Mouse (Mus musculus) intestine, embryonic 15.5 days (tissue): ENCODE measurements at regions not wholly inside any gene's neighbourhood (a gene's known extent, or its start where the extent isn't known, plus 50 kb on each side); places are given as distances from the start of the nearest gene placed in this dataset.

Source experiments
- ATAC-seq: fragments of 200-750 bp; cut with Nextera tagmentation; 2 replicates; pipeline ENCODE4 v1.8.0; 2017; ENCODE audit warnings: moderate TSS enrichment, moderate library complexity
- H3K27ac ChIP-seq: fragments of 300-500 bp; sonication (generic); 2 replicates; pipeline ENCODE4 v1.5.1; 2015; ENCODE audit warnings: mild to moderate bottlenecking, inconsistent platforms
- H3K27me3 ChIP-seq: fragments of 300-500 bp; sonication (generic); replicated peaks from 2 replicates; pipeline ENCODE4 v1.6.1; 2015; ENCODE audit warnings: inconsistent platforms
- H3K36me3 ChIP-seq: fragments of 300-500 bp; sonication (generic); 2 replicates; pipeline ENCODE4 v1.6.1; 2015; ENCODE audit warnings: inconsistent platforms
- H3K4me1 ChIP-seq: fragments of 300-500 bp; sonication (generic); replicated peaks from 2 replicates; pipeline ENCODE4 v1.6.1; 2015; ENCODE audit warnings: inconsistent platforms
- H3K4me2 ChIP-seq: fragments of 300-500 bp; sonication (generic); replicated peaks from 2 replicates; pipeline ENCODE4 v1.6.1; 2015; ENCODE audit warnings: mild to moderate bottlenecking, inconsistent platforms
- H3K4me3 ChIP-seq: fragments of 300-500 bp; sonication (generic); replicated peaks from 2 replicates; pipeline ENCODE4 v1.5.1; 2015; ENCODE audit warnings: inconsistent platforms
- H3K9ac ChIP-seq: fragments of 300-500 bp; sonication (generic); 2 replicates; pipeline ENCODE4 v1.6.1; 2015; ENCODE audit warnings: inconsistent platforms
- H3K9me3 ChIP-seq: fragments of 300-500 bp; sonication (generic); 2 replicates; pipeline ENCODE4 v1.6.1; 2016; ENCODE audit warnings: inconsistent platforms
- WGBS: fragments of 180-500 bp; shearing (Covaris S2); methylation state at CpG from one replicate; pipeline ENCODE4 v1.1.7; 2015; 5-methylcytosine and 5-hydroxymethylcytosine counted together

DNA sequence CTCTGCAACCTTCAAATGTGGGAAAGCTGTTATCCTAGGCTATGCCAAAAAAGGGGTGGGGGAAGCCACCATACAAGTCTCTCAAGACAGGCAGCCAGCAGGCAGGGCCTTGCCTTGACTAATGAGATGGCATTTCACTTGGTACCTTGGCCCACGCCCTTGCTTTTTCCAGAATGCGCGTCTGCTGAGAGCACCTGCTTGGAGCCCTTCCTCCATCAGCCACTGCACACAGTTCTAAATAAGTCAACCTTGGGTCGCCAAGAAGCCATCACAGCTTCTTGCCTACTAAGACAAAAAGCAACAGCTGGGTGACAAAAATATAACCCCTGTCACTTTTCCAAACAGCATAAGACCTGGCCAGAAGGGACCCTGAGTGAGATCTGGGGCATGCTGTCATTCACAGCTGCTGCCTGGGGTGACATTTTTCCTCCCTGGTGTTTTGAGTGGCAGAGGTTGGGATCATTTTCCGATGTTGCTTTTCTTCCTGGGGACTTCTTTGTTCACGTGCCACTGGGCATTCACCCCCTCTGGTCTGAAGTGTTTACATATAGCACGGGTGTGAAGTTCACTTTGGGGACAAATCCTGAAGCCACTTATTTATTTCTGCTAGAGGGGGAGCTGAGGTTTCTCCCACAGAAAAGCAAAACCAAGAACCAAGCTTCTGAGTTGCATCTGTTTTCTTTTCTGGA lies 199.4 kb downstream of the Ifng start:
- Histone ChIP-seq H3K4me1 (peaks cover 7% of the 10 kb centered on the region; the same call in 1 of the 2 replicates), H3K36me3 (no peaks in the 10 kb centered on the region), H3K4me2 (no peak overlapping the region), H3K9me3 (no peaks in the 10 kb centered on the region), H3K9ac (no peak overlapping the region), H3K27me3 (no peaks in the 10 kb centered on the region), H3K4me3 (no peak overlapping the region), H3K27ac (no peak overlapping the region)
- no peak for ATAC-seq
- WGBS: 60% methylated on average over 7 of the region's 7 CpGs

DNA sequence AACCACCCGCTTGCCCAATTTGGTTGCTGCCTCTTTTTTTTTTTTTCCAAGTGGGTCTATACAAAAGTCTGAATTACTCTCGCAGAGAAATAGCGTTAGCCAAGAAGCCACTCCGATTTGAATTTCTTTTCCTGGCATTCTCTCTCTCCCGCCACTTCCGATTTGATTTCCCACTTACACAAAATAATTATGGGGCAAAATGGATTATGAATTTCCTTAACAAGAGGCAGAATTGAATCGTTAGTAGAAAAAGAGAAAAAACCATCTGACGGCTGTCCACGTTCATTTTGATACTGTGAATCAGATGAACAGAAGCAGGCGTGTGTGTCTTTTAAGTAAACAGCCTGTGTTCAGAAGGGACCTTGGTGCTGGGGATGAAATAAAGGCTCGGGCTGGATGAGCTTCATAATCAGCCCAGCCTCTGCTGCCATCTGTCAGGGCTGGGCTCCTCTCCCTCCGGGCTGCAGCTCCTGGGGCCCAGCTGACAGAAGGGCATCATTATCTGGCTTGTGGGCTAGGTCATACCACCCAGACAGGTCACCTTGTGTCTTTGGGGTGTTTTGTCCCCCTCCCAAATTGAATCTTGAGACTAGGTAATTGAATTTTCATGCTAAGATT lies 200.1 kb downstream of the Ifng start:
- peaks cover 7% of the 10 kb centered on the region; the same call in 1 of the 2 replicates for H3K4me1 ChIP-seq
- no peak overlapping the region for H3K9ac ChIP-seq
- 0 out of 2 replicates have a peak, but pooled peaks have one; percentile 23 for ATAC-seq
- WGBS: 47% methylated on average over 12 of the region's 12 CpGs
- no peak overlapping the region for H3K27ac ChIP-seq
- no peaks in the 10 kb centered on the region for H3K27me3 ChIP-seq
- no peaks in the 10 kb centered on the region for H3K9me3 ChIP-seq
- H3K4me2 ChIP-seq: no peak overlapping the region
- no peak overlapping the region for H3K4me3 ChIP-seq
- H3K36me3 ChIP-seq: no peaks in the 10 kb centered on the region

- Histone ChIP-seq H3K4me2 (no peak overlapping the region), H3K27ac (no peak overlapping the region), H3K9ac (no peak overlapping the region), H3K9me3 (no peaks in the 10 kb centered on the region), H3K36me3 (no peaks in the 10 kb centered on the region), H3K27me3 (no peaks in the 10 kb centered on the region), H3K4me3 (no peak overlapping the region), H3K4me1 (peaks cover 7% of the 10 kb centered on the region; the same call in 1 of the 2 replicates)
- no peak for ATAC-seq
- 77% methylated on average over 8 of the region's 8 CpGs for WGBS
These were observed 202.8 kb downstream of the Ifng start for GRCm38 (mm10) chr10:118643622-118644021.

DNA sequence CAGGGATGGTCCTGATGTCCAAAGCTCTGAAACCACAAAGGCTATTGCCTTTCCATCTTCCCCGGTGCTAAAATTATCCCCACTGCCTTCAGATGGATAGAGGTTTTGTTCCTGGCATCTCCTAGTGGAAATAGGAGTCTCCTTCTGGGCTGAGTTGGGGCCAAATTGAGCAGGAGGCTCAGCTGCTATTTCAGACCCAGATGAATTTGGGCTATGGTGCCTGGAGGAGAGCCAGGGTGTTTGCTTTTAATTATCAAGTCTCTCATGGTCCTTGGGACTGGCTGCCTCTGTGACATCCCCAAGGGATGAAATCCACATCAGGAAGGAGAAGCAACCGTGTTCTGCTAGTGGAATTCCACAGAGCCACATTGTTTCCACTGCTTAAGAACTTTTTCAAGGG lies 207.3 kb downstream of the Ifng start:
- no peak overlapping the region for H3K4me3 ChIP-seq
- WGBS: 64% methylated on average over 2 of the region's 2 CpGs
- H3K27ac ChIP-seq: no peak overlapping the region
- ATAC-seq: no peak
- no peak overlapping the region for H3K9ac ChIP-seq
- H3K9me3 ChIP-seq: no peaks in the 10 kb centered on the region
- no peaks in the 10 kb centered on the region for H3K27me3 ChIP-seq
- H3K4me1 ChIP-seq: no peaks in the 10 kb centered on the region
- H3K36me3 ChIP-seq: no peaks in the 10 kb centered on the region
- H3K4me2 ChIP-seq: no peak overlapping the region

GRCm38 (mm10) chr10:118656561-118656960 lies 213.4 kb downstream of the Dyrk2 start:
- ATAC-seq: no peak
- 81% methylated on average over 5 of the region's 5 CpGs for WGBS
- H3K4me2 ChIP-seq: no peak overlapping the region
- no peaks in the 10 kb centered on the region for H3K9me3 ChIP-seq
- no peak overlapping the region for H3K4me3 ChIP-seq
- H3K4me1 ChIP-seq: no peaks in the 10 kb centered on the region
- H3K36me3 ChIP-seq: no peaks in the 10 kb centered on the region
- H3K27me3 ChIP-seq: no peaks in the 10 kb centered on the region
- H3K27ac ChIP-seq: no peak overlapping the region
- H3K9ac ChIP-seq: no peak overlapping the region

DNA sequence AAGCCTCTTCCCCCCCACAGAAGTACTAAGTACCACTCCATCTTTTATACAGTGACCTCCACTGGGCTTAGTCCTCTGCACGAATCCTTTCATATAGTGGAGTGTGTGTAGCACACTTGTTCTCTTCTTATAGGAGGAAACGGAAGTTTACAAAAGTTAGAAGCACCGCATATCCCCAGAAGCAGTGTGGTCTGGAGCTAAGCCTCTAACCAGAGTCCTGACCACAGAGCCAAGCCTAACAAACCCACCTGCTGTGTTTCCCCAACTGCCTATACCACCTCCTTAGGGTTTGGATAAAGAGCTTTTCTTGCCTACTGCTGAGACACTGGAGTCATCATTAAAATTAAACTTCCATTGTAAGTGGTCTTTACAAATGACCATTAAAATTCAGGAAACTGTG lies 204.0 kb downstream of the Dyrk2 start:
- Histone ChIP-seq H3K27ac (no peak overlapping the region), H3K4me2 (no peak overlapping the region), H3K9ac (no peak overlapping the region), H3K27me3 (no peaks in the 10 kb centered on the region), H3K4me3 (no peak overlapping the region), H3K9me3 (no peaks in the 10 kb centered on the region), H3K4me1 (no peaks in the 10 kb centered on the region), H3K36me3 (no peaks in the 10 kb centered on the region)
- no peak for ATAC-seq
- WGBS: 70% methylated on average over 3 of the region's 3 CpGs

DNA sequence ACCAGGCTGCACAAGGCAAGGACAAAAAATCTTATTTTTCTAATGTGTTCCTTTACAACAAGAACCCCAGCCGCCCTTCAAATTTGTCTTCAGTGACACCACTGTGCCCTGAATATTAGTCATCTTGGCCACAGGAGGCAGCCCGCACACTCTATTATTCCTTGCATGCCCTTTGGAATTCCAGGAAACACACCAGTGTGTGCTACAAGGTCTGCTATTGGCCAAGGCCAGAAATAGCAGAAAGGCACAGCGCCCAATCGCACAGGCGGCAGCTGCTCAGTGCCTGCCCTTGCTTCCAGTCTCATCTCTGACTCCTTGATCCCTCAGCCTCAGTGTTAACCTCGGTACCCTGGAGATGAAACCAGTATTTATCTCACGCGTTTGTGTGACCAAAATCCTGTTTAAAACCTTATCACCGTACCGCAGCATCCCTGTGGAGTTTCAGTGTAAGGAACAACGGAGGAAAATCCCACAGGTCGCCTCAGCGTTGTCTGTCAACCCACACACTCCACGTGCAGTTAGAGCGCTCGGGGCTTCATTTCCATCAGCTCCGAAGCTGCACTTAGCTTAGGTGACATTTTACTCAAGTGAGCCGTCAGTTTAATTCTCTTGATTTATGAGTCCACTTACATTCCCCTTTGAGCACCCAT lies 194.1 kb downstream of the Dyrk2 start:
- no peak overlapping the region for H3K4me3 ChIP-seq
- peak; percentile 89 for ATAC-seq
- H3K9ac ChIP-seq: no peak overlapping the region
- H3K27ac ChIP-seq: no peak overlapping the region
- no peaks in the 10 kb centered on the region for H3K9me3 ChIP-seq
- no peaks in the 10 kb centered on the region for H3K36me3 ChIP-seq
- H3K4me1 ChIP-seq: no peaks in the 10 kb centered on the region
- no peaks in the 10 kb centered on the region for H3K27me3 ChIP-seq
- peak overlapping the region; percentile 38 for H3K4me2 ChIP-seq
- 48% methylated on average over 18 of the region's 18 CpGs for WGBS

- Histone ChIP-seq H3K4me2 (no peak overlapping the region), H3K9ac (no peak overlapping the region), H3K4me3 (no peak overlapping the region), H3K9me3 (no peaks in the 10 kb centered on the region), H3K27ac (no peak overlapping the region), H3K36me3 (no peaks in the 10 kb centered on the region), H3K4me1 (no peaks in the 10 kb centered on the region), H3K27me3 (no peaks in the 10 kb centered on the region)
- WGBS: 77% methylated on average over 12 of the region's 12 CpGs
- no peak for ATAC-seq
These were observed 191.1 kb downstream of the Dyrk2 start for GRCm38 (mm10) chr10:118678750-118679418.

DNA sequence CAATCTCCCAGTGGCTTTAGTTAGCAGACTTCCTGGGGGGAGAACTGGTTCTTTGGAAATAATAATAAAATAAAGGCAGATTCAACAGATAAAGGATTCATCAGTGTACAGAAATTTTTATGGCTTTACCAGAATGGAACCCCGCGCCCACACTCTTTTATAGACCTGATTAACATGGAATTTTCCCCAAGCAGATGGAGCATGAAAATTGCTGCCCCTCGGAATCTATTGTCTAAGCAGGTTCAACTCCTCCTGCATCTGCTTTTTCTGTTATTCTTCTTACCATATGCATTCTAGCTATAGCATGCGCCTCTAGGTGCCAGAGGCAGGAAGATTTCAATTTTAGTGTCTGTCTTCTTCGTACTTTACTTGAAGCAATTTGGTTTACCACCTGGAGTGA lies 190.5 kb downstream of the Dyrk2 start:
- no peak overlapping the region for H3K27ac ChIP-seq
- no peaks in the 10 kb centered on the region for H3K9me3 ChIP-seq
- H3K9ac ChIP-seq: no peak overlapping the region
- H3K36me3 ChIP-seq: no peaks in the 10 kb centered on the region
- WGBS: 82% methylated on average over 5 of the region's 5 CpGs
- no peak overlapping the region for H3K4me3 ChIP-seq
- ATAC-seq: no peak
- H3K27me3 ChIP-seq: no peaks in the 10 kb centered on the region
- H3K4me2 ChIP-seq: no peak overlapping the region
- no peaks in the 10 kb centered on the region for H3K4me1 ChIP-seq

DNA sequence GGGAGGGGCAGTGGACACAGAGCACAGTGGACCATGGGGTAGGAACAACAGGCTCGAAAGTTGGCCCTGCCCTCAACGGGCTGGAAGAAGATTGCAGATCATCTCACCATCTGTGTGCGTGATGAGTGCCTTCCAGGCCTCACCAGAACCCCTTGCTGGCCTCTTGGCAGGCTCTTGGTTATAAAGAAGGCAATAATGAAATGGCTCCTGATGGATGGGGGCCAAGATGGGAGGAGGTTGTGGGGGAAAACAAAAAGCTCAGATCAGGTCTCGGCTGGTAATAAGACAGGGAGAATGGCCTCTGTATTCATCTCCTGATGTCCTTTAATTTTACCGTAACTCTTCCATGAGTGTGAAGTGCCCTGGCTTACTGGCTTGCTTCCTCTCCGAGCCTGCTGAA lies 189.1 kb downstream of the Dyrk2 start:
- Histone ChIP-seq H3K9me3 (no peaks in the 10 kb centered on the region), H3K27ac (no peak overlapping the region), H3K4me1 (no peaks in the 10 kb centered on the region), H3K4me2 (no peak overlapping the region), H3K36me3 (no peaks in the 10 kb centered on the region), H3K27me3 (no peaks in the 10 kb centered on the region), H3K9ac (no peak overlapping the region), H3K4me3 (no peak overlapping the region)
- WGBS: 78% methylated on average over 6 of the region's 6 CpGs
- no peak for ATAC-seq

GRCm38 (mm10) chr10:118683356-118683755 lies 186.7 kb downstream of the Dyrk2 start:
- 72% methylated on average over 9 of the region's 9 CpGs for WGBS
- no peak overlapping the region for H3K9ac ChIP-seq

DNA sequence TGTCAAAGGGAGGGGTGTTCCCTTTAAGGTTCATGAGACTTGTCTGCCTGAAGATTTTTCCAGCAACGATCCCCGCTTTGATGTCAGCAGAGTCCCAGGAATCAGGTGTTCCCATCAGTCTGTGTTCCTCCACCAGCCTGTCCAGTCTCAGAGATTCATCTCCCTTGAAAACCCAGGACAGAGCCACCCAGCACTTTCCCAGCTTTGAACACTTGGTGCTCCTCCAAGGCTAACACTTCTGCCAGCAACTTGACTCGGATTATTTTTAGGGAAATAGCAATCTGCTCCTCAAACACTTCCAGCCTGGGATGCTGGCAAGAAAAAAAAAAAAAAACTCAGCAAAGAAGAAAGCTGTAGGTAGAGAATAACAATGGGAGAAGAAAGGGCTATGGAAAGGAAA lies 170.7 kb downstream of the Dyrk2 start:
- Histone ChIP-seq H3K27ac (no peak overlapping the region), H3K4me2 (no peak overlapping the region), H3K36me3 (no peaks in the 10 kb centered on the region), H3K9ac (no peak overlapping the region), H3K4me3 (no peak overlapping the region), H3K9me3 (no peaks in the 10 kb centered on the region), H3K4me1 (no peaks in the 10 kb centered on the region), H3K27me3 (no peaks in the 10 kb centered on the region)
- no peak for ATAC-seq
- WGBS: 78% methylated on average over 3 of the region's 3 CpGs

More at GRCm38 (mm10) chr10:118683356-118683755, 186.7 kb downstream of the Dyrk2 start:
- Histone ChIP-seq H3K27ac (no peak overlapping the region), H3K27me3 (no peaks in the 10 kb centered on the region), H3K9me3 (no peaks in the 10 kb centered on the region), H3K4me1 (no peaks in the 10 kb centered on the region), H3K4me3 (no peak overlapping the region), H3K4me2 (no peak overlapping the region), H3K36me3 (no peaks in the 10 kb centered on the region)
- no peak for ATAC-seq
